9 mouse cellular contexts compared by ENCODE assay signal in the genomic region with DNA sequence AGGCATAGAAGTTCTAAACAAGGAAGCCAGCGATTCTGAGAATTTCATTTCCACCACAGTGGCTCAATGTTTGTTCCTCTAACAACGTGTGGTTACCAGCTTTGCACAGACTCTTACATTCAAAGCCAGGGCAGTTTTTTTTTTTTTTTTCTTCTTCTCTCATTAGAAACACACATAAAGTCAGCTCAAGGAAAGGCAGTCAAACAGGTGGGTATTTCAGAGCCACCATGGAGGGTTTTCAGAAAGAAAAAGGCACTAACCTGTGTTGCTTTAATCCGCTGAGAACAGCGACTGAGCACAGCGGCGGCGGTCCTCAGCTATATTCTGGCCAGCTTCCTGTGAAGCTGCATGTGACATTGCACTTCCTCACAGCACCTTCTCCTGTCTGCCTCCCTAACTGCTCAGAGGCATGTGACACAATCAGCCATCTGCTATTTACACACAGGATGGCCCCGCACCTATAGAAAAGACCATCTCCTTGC. TPM values are rescaled to one million over a fixed set of nuclear protein-coding genes. Genes with fewer than 3 reads are reported as not detected.
A peak's percentile ranks its signal among the peaks of the same experiment; 100 is the strongest.
DNase-seq lines count a peak whose midpoint lies in the region; ATAC-seq and TF ChIP-seq lines count a peak whose summit lies in the region.
"Had no signal": no experiment of that assay in that cellular context is flagged by ENCODE, and none has a peak within 500 bp of the region (broad histone marks: within the 10 kb centered on the region; RNA-seq: fewer than 3 reads in every experiment).

No protein-coding gene starts in this region.

- H3K4me1 ChIP-seq in kidney, adult 2 months (ENCODE audit: control insufficient read depth, insufficient read depth, low read length): no peaks in the 10 kb centered on the region
- peaks cover 32% of the 10 kb centered on the region for H3K4me1 ChIP-seq in erythroblast, embryonic 14.5 days (ENCODE audit: control insufficient read depth)
- H3K4me1 ChIP-seq in lung, adult 2 months (ENCODE audit: control insufficient read depth, insufficient read depth, low read length): peaks cover 24% of the 10 kb centered on the region
- H3K4me1 ChIP-seq in stomach, embryonic 16.5 days (ENCODE audit: control insufficient read depth, insufficient read depth, low read length): peaks cover 17% of the 10 kb centered on the region

- H3K4me2 ChIP-seq in stomach, embryonic 16.5 days (ENCODE audit: low read depth, low read length): peak overlapping the region; percentile 42; the same call in 1 of the 2 replicates

- H3K27ac ChIP-seq in kidney, adult 2 months (ENCODE audit: insufficient read depth, low read depth, low read length): no peak overlapping the region
- peak overlapping the region; percentile 36; the same call in 1 of the 2 replicates for H3K27ac ChIP-seq in stomach, embryonic 16.5 days (ENCODE audit: low read length)

- peak; percentile 14 for DNase-seq in kidney, adult 2 months
- no peak for DNase-seq in kidney, adult 9 months
- no peak for DNase-seq in lung, adult 2 months
- no peak for DNase-seq in cerebellum, postnatal 36 days
- DNase-seq in cerebellum, adult 9-11 months: no peak
- DNase-seq in gastrocnemius, adult 8-10 months (ENCODE audit: low spot score in 2 of 2): no peak

- H3K9ac ChIP-seq in stomach, embryonic 16.5 days (ENCODE audit: low read length): no peak overlapping the region

- 73% methylated on average over 8 of the region's 8 CpGs for WGBS in kidney, adult 2 months
- 33% methylated on average over 8 of the region's 8 CpGs for WGBS in lung, adult 2 months
- 62% methylated on average over 8 of the region's 8 CpGs for WGBS in stomach, embryonic 16.5 days

- no peak for TF ChIP-seq POLR2A in kidney, adult 2 months (IDR thresholded peaks at IDR 0.05; ENCODE audit: low read depth, low read length)
- TF ChIP-seq POLR2A in lung, adult 2 months (IDR thresholded peaks at IDR 0.05; ENCODE audit: borderline replicate concordance, extremely low read depth, low read depth, low read length): peak; percentile 37; the same call in 1 of the 2 replicates

- no peak overlapping the region for H3K4me3 ChIP-seq in kidney, adult 2 months (ENCODE audit: insufficient read depth, low read depth, low read length)
- H3K4me3 ChIP-seq in erythroblast, embryonic 14.5 days (replicated peaks): peak overlapping the region; percentile 71
- peak overlapping the region; percentile 53 for H3K4me3 ChIP-seq in lung, adult 2 months (replicated peaks; ENCODE audit: extremely low read depth, low read depth, low read length)
- peak overlapping the region; percentile 9 for H3K4me3 ChIP-seq in stomach, embryonic 16.5 days (replicated peaks; ENCODE audit: low read length)

- H3K9me3 ChIP-seq in erythroblast, embryonic 14.5 days (ENCODE audit: control insufficient read depth, low read length): no peaks in the 10 kb centered on the region
- H3K9me3 ChIP-seq in stomach, embryonic 16.5 days (replicated peaks; ENCODE audit: control insufficient read depth, low read length): no peaks in the 10 kb centered on the region

- H3K27me3 ChIP-seq in kidney, adult 2 months (replicated peaks; ENCODE audit: control insufficient read depth, insufficient read depth, low read length): no peaks in the 10 kb centered on the region
- no peaks in the 10 kb centered on the region for H3K27me3 ChIP-seq in erythroblast, embryonic 14.5 days (ENCODE audit: control insufficient read depth)
- H3K27me3 ChIP-seq in stomach, embryonic 16.5 days (ENCODE audit: control insufficient read depth, insufficient read depth, low read length): no peaks in the 10 kb centered on the region
- H3K27me3 ChIP-seq: Patski had no signal

- H3K36me3 ChIP-seq in kidney, adult 2 months (ENCODE audit: control insufficient read depth, insufficient read depth, low read length): no peaks in the 10 kb centered on the region
- no peaks in the 10 kb centered on the region; the same call in 1 of the 2 replicates for H3K36me3 ChIP-seq in erythroblast, embryonic 14.5 days (ENCODE audit: control insufficient read depth)
- no peaks in the 10 kb centered on the region for H3K36me3 ChIP-seq in stomach, embryonic 16.5 days (ENCODE audit: control insufficient read depth, insufficient read depth, low read length)

- TF ChIP-seq CTCF in kidney, adult 2 months (conservative IDR thresholded peaks at IDR 0.05; ENCODE audit: insufficient read depth, insufficient read length, low read depth, low read length): no peak
- no peak for TF ChIP-seq CTCF in lung, adult 2 months (IDR thresholded peaks at IDR 0.05; ENCODE audit: insufficient read depth, low read length)

- no peak for ATAC-seq in stomach, embryonic 16.5 days (ENCODE audit: insufficient read depth, low FRiP score)
- ATAC-seq: Patski had no signal

RNA-seq across cellular contexts. Expression of a gene that starts 43.4 kb away (rescaled TPM):
- 4.8 and 8.0 TPM in 2 replicates for polyA plus RNA-seq in kidney, adult 2 months (2012; rRNA removed)
- polyA plus RNA-seq in erythroblast, embryonic 14.5 days (2012): 1.1 and 1.7 TPM in 2 replicates
- polyA plus RNA-seq in lung, adult 2 months (2012; rRNA removed): 23.1 and 23.8 TPM in 2 replicates
- 5.6 and 7.0 TPM in 2 replicates for polyA plus RNA-seq in stomach, embryonic 16.5 days (2015; fragmentation: Nextera tagmentation; extraction: Ambion mirVana)
- 10 to 100 TPM in 1 of 4 experiments, 1 to 10 TPM in 3; 4.5 to 10.1 (median 6.6) TPM for total RNA-seq in gastrocnemius, adult 8-10 months (2022)
